ENCODE assay signal across 10 mouse cellular contexts in the genomic region with DNA sequence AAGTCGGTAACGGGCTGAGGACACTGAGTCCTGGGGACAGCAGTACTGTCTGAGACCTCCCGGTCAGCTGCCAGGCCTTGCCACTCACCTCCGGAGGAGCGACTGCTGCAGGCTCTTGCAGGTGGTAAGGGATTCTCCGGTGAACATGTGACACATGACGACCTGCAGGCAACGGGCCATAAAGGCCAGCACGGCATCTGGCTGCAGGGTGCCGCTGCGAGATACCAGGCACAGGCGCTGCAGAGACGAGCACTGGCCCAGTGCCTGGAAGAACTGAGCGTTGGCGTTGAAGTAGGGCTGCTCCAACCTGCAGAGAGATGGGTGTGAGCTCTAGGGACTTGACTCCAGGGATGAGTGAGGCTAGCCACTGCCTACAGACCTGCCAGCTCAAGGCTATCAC. TPM values are rescaled to one million over a fixed set of nuclear protein-coding genes. Genes with fewer than 3 reads are reported as not detected.
A peak's percentile ranks its signal among the peaks of the same experiment; 100 is the strongest.
DNase-seq lines count a peak whose midpoint lies in the region.
"Had no signal": no experiment of that assay in that cellular context is flagged by ENCODE, and none has a peak within 500 bp of the region (broad histone marks: within the 10 kb centered on the region; RNA-seq: fewer than 3 reads in every experiment).

No protein-coding gene starts in this region.

- no peaks in the 10 kb centered on the region for H3K27me3 ChIP-seq in hindbrain, embryonic 10.5 days (ENCODE audit: insufficient read depth, poor library complexity, severe bottlenecking)
- H3K27me3 ChIP-seq: midbrain, embryonic 13.5 days had no signal

- H3K9me3 ChIP-seq in hindbrain, embryonic 10.5 days = no peaks in the 10 kb centered on the region
- H3K9me3 ChIP-seq: G1E; midbrain, embryonic 13.5 days had no signal

- 94% methylated on average over 15 of the region's 15 CpGs for WGBS in hindbrain, embryonic 10.5 days

- no peak overlapping the region for H3K4me3 ChIP-seq in hindbrain, embryonic 10.5 days
- H3K4me3 ChIP-seq: midbrain, embryonic 13.5 days had no signal

- intact Hi-C loops in left cerebral cortex, postnatal 4 days (cut with DNase I) = loop anchor here (5.0 to 10.0 kb wide), 3 partner anchors 111 to 189 kb away; no protein-coding TSS in a partner anchor

- peak; percentile 61 to 73 for DNase-seq in frontal cortex, postnatal 36 days (ENCODE audit: low spot score in 2 of 2)
- DNase-seq in frontal cortex, postnatal 14 days (ENCODE audit: low spot score in 2 of 2) = no peak
- DNase-seq in right cerebral cortex, adult 18-20 months = peak; percentile 84
- no peak for DNase-seq in right cerebral cortex, postnatal 4 days
- peak; percentile 34 for DNase-seq in left cerebral cortex, postnatal 4 days
- no peak for DNase-seq in frontal cortex, postnatal 10 days (ENCODE audit: low spot score in 2 of 2)
- DNase-seq in hindbrain, embryonic 10.5 days (ENCODE audit: low spot score) = no peak
- DNase-seq: adrenal gland, adult 8-10 months had no signal

- peaks cover 35% of the 10 kb centered on the region for H3K4me1 ChIP-seq in hindbrain, embryonic 10.5 days (replicated peaks)

- H3K27ac ChIP-seq in hindbrain, embryonic 10.5 days = no peak overlapping the region

- H3K36me3 ChIP-seq in hindbrain, embryonic 10.5 days = peaks cover 78% of the 10 kb centered on the region

RNA-seq across cellular contexts. Expression of a gene that starts 16.7 kb away (rescaled TPM):
- 10 to 100 TPM; 34.6 to 35.8 TPM for total RNA-seq in left cerebral cortex, postnatal 4 days (2021)
- 23.8 and 24.2 TPM in 2 replicates for polyA plus RNA-seq in hindbrain, embryonic 10.5 days (2016; fragmentation: Nextera tagmentation; extraction: Ambion mirVana)

RNA-seq across cellular contexts. Expression of a gene that starts 28.0 kb away (rescaled TPM):
- 1,000 to 10,000 TPM; 5,289 to 5,459 TPM for total RNA-seq in left cerebral cortex, postnatal 4 days (2021)
- 14,349 and 15,462 TPM in 2 replicates for polyA plus RNA-seq in hindbrain, embryonic 10.5 days (2016; fragmentation: Nextera tagmentation; extraction: Ambion mirVana)

Comparison
In these comparisons a context has a peak if more than half of its experiments do, and no peak if none do; other contexts are left out.
1. DNase-seq: peak in frontal cortex, postnatal 36 days (2 of 2), right cerebral cortex, adult 18-20 months (single experiment) and left cerebral cortex, postnatal 4 days (single experiment); none in frontal cortex, postnatal 14 days (0 of 2), right cerebral cortex, postnatal 4 days (single experiment), frontal cortex, postnatal 10 days (0 of 2) and hindbrain, embryonic 10.5 days (single experiment).